Mouse (Mus musculus) inflammation-experienced regulatory T-cells (primary cell): ENCODE results near the gene Prkd2. TPM values are rescaled to one million over a fixed set of nuclear protein-coding genes. Genes with fewer than 3 reads are reported as not detected.

Source experiments
- polyA plus RNA-seq, 2 experiments: library from polyadenylated mRNA; unstranded; fragments of 100-300 nt; shearing (Covaris generic); gene quantifications; one replicate each; pipeline ENCODE4 v1.2.1; 2017

Gene Prkd2
- 100 to 1,000 TPM; 175 to 246 TPM for polyA plus RNA-seq

DNA sequence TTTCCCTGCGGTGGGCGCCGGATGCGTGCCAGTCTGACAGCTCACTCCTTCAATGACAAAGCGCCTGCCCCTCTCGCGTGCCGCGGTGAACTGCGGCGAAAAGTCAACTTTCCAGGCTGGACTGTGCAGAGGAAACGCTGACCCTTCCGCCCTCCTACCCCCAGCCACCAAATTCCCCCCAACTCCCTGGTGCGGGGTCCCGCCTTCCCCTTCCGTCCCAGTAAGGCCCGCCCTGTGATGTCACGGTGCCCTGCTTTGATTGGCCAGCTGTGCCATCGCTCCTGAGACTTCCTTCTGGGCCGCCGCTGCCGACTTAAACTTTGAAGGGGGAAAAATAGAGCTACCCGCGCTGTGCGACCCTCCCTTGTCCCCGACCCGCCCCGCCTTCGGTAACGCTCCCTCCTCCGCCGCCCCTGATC is at the start of gene Prkd2:
Prkd2 (plus strand) TSS at position 258 of the 419 bp plus-strand sequence.

DNA sequence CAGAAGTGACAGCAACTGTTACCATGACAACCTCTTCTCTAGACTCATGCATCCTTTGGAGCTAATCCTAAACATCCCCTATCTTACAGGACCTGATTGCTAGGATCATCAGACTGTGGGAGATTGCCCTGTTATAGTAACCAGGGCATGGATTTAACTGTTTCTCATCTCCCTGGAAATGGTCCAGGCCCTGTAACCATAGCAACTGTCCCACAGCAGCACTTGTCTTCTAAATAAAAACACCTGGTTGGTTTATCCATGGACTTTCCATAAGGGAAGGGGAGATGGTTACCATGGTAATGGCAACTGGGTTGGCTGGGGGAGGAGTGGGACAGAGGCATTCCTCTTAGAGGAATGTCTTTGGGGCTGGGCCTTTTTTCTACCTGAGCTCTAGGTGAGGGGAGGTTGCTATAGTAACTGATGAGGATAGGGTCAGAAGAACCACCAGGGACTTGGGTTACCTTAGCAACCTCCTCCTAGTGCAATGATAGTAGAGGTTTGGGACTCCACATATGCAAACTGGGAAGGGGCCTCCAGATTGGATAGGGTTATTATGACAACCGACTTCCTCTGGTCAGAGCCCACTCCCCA is 27.3 kb upstream of the Prkd2 start, which contains the start of gene Strn4:
Strn4 (plus strand) TSS at position 539 of the 591 bp plus-strand sequence.

DNA sequence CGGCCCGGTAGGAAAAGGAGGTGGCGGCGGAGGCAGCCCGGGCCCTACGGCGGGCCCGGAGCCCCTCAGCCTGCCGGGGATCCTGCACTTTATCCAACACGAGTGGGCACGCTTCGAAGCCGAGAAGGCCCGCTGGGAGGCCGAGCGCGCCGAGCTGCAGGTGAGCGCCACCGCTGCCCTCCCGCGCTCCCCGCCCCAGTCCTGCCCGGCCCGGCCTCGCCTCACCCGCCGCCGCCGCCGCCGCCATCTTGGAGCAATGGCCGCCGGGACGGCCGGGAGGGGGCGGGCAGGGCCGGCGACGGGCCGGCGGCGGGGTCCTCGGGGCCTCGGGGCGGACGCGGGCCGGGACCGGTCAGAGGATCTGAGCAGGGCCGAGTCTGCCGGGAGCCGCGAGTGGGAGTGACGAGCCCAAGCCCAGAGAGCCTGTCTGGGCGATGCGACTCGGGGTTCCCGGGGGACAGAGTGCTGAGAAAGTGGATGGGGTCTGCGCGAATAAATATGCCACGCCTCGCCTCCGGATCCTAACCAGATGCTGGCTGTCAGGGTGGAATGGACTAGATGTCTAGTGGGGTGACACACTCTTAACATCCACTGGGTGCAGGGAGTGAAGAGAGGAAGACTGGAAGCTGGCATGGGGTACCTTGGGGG is 26.1 kb upstream of the Prkd2 start, which contains the start of gene Fkrp:
Fkrp (minus strand) TSS at position 258 of the 648 bp plus-strand sequence.

DNA sequence AGATGAGACGGTGACA is 32.4 kb downstream of the Prkd2 start, which contains the start of gene Dact3:
Dact3 (plus strand) TSS at position 8 of the 16 bp plus-strand sequence.

DNA sequence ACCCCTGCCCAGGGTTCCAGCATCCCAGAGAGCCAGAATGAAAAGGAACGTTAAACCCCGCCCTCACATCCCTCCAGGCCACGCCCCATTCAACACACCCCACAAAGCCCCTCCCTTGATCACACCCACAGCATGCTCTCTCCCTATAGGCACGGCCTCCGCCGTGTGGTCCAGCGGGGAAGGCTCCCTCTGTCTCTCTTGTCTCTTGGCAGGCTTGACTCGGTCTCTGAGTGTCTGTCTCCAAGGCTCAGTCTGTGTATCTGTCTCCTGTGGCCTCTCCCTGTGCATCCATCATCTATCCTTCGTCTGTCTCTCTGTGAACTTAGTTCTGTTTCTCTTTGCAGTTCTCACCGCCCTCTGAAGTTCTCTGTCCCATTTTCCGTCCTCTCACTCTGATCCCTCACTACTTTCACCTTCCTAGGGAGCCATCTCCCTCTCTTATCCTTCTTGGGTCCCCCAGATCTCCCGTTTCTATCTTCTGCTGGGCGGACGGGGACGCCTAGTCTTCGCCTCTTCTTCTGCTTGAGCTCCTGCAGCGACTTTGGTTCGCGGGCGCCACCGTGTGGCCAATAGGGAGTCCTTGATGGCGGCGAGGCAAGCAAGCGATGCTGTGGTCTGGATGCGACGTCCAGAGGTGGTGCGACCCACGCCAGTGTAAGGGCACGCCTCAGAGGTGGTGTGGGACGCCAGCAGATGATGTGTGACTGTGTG is 49.1 kb downstream of the Prkd2 start, which contains the start of gene Gng8:
Gng8 (plus strand) TSS at position 146 of the 711 bp plus-strand sequence.

DNA sequence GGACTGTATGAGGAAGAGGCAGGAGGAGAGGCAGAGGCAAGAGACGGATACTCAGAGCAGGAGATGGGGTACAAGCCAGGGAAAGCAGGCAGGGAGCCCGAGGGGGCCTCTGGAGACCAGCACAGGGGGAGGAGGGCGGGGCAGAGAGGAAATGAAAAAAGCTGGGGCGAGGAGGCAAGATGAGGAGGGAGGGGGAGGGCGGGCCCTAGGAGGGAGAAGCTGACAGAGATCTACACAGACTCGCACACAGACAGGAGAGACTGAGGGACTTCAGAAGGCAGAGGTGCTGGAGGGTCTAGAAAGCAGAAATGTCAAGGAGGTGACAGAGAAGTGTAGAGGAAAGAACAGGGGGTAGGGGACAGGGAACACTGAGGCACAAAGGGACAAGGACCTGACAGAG is 63.6 kb downstream of the Prkd2 start, which contains the start of gene Ptgir:
Ptgir (plus strand) TSS at position 210 of the 400 bp plus-strand sequence.

Other genes with a start within 250 kb of the Prkd2 start
- gene Arhgap35, start 227.9 kb upstream of the Prkd2 start, polyA plus RNA-seq, result 1 to 10 TPM; 4.6 to 5.1 TPM
- 1 to 10 TPM in 1 of 2 experiments, under 1 TPM in 1; 0.60 to 1.8 TPM for gene Ceacam15, start 167.2 kb upstream of the Prkd2 start, polyA plus RNA-seq
- under 1 TPM in 1 of 2 experiments, not detected in 1; 0.22 TPM for gene Ceacam9, start 121.0 kb upstream of the Prkd2 start, polyA plus RNA-seq
- 100 to 1,000 TPM; 133 to 165 TPM for gene Ap2s1, start 104.5 kb upstream of the Prkd2 start, polyA plus RNA-seq
- gene Slc1a5, start 61.6 kb upstream of the Prkd2 start, polyA plus RNA-seq, result 100 to 1,000 TPM; 334 to 412 TPM
- 10 to 100 TPM; 68.2 to 82.5 TPM for gene Strn4, start 27.0 kb upstream of the Prkd2 start, polyA plus RNA-seq
- gene Fkrp, start 26.2 kb upstream of the Prkd2 start, polyA plus RNA-seq, result 10 to 100 TPM; 24.3 to 28.0 TPM
- under 1 TPM in 1 of 2 experiments, not detected in 1; 0.42 TPM for gene Dact3, start 32.4 kb downstream of the Prkd2 start, polyA plus RNA-seq
- gene Gng8, start 48.9 kb downstream of the Prkd2 start, polyA plus RNA-seq, result not detected
- gene Ptgir, start 63.6 kb downstream of the Prkd2 start, polyA plus RNA-seq, result 10 to 100 TPM in 1 of 2 experiments, 1 to 10 TPM in 1; 7.2 to 27.8 TPM
- gene Calm3, start 81.2 kb downstream of the Prkd2 start, polyA plus RNA-seq, result 100 to 1,000 TPM; 107 to 138 TPM
- 1 to 10 TPM in 1 of 2 experiments, under 1 TPM in 1; 0.06 to 1.4 TPM for gene Pnmal2, start 101.8 kb downstream of the Prkd2 start, polyA plus RNA-seq
- gene Pnmal1, start 116.8 kb downstream of the Prkd2 start, polyA plus RNA-seq, result under 1 TPM in 1 of 2 experiments, not detected in 1; 0.36 TPM
- 1 to 10 TPM; 2.3 to 2.7 TPM for gene Gm42372, start 140.2 kb downstream of the Prkd2 start, polyA plus RNA-seq
- gene Ccdc8, start 149.8 kb downstream of the Prkd2 start, polyA plus RNA-seq, result under 1 TPM; 0.04 to 0.65 TPM
- gene Ppp5c, start 185.0 kb downstream of the Prkd2 start, polyA plus RNA-seq, result 100 to 1,000 TPM; 111 to 125 TPM
- gene Hif3a, start 219.5 kb downstream of the Prkd2 start, polyA plus RNA-seq, result 1 to 10 TPM in 1 of 2 experiments, under 1 TPM in 1; 0.24 to 2.0 TPM
- gene Psg16, start 231.1 kb downstream of the Prkd2 start, polyA plus RNA-seq, result 1 to 10 TPM in 1 of 2 experiments, under 1 TPM in 1; 0.63 to 2.5 TPM